Mouse (Mus musculus) right cerebral cortex, postnatal 14 days (tissue): ENCODE measurements around the gene Nudcd3.
"Not testable (repeated sequence)": the region's sequence is repeated elsewhere in the genome, so short reads cannot be mapped to it uniquely, and the experiment has no call there.

ENCODE experiments used
- DNase-seq: peaks from one replicate; pipeline ENCODE4 v3.0.0; 2022

The Nudcd3 gene

GRCm38 (mm10) chr11:6120001-6120400 is 80.2 kb downstream of the Nudcd3 start:
- no peak for DNase-seq

DNA sequence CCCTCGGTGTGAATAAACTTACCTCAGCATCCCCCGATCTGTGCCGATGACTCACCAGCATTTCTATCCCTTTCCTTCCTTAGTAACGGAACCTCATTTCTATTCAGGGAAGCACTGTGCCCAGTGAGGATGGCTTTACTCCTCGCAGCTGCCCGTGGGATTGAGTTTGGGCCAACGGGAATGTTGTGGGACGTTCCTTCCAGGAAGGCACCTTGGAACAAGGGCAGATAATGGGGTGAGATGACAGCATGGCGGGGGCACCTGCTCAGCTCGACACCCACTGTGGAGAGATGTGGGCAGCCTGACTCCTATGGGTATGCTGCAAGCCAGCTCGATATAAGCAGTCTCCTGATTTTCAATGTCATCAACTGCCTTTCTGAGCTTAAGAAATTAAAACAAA is 80.9 kb downstream of the Nudcd3 start:
- peak; percentile 35 for DNase-seq

- no peak for DNase-seq
Observed at GRCm38 (mm10) chr11:6117956-6118355, 82.3 kb downstream of the Nudcd3 start.

GRCm38 (mm10) chr11:6111734-6112484 is 88.3 kb downstream of the Nudcd3 start:
- no peak for DNase-seq

- DNase-seq: no peak
Observed at GRCm38 (mm10) chr11:6109990-6110389, 90.2 kb downstream of the Nudcd3 start.

DNA sequence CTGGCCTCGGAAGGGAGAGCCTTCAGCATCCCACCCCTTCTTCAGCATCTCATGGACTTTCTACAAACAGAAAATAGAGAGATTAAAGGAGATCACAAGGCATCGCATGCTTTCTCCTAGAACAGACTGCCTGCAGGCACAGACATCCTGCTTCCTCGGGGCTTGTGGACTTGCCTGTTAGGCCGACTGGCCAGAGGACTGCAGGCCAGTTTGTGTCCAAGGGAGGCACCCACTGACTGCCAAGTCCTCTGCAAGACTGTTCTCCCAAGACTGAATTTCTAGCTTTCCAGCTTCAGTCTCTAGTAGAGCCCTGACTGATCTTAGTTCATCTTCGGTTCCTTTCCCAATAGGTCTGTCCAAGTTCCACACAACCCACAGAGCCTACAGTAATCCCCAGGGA is 91.9 kb downstream of the Nudcd3 start:
- DNase-seq: no peak

DNA sequence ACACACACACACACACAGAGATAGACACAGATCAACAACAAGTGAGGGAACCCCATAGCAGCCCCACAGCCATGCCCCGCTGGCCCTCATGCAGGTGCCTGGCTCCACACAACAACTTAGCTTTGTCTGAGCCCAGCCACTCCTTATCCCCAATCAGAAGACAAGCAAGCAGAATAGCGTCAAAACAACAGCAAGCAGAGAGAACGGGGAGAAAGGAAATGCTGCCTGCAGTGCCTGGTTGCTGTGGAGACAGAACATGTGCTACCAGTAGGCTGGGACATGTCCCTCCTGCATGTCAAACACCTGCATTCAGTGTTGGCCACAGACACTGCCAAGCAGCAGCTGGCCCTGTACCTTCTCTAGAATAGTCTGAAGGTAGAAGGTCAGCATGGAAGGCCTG is 92.5 kb downstream of the Nudcd3 start:
- DNase-seq: no peak

DNA sequence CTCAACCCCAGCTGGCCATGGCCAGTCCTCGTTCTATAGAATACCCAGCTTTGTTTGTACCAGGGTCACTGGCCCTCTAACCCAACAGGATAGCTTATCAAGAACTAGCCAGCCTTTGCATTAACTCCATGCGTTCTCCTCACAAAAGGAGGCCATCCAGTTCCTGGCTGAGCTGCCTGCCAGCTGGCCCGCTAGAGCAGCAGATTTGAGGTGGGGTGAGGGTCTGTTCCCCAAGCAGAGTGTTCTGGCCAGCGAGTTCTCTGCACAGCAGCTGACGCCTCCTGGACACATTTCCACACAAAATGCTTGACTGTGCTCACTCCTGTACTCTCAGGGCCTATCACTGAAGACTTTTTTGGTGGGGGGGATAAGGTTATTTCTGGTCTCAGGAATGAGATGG is 95.5 kb downstream of the Nudcd3 start:
- DNase-seq: no peak

DNA sequence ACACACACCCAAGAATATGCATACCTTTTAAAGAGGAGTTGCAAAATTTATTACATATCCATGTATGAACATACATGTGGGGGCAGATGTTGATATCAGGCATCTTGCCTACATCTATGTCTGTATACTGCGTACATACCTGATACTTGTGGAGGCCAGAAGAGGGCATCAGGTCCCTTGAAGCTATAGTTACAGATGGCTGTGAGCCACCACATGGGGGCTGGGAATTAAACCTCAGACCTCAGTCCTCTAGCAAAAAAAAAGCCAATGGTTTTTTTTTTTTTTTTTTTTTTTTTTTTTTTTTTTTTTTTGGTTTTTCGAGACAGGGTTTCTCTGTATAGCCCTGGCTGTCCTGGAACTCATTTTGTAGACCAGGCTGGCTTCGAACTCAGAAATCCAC is 103.6 kb downstream of the Nudcd3 start:
- DNase-seq: not testable (repeated sequence)

GRCm38 (mm10) chr11:6086991-6087390 is 113.2 kb downstream of the Nudcd3 start:
- peak; percentile 67 for DNase-seq

DNA sequence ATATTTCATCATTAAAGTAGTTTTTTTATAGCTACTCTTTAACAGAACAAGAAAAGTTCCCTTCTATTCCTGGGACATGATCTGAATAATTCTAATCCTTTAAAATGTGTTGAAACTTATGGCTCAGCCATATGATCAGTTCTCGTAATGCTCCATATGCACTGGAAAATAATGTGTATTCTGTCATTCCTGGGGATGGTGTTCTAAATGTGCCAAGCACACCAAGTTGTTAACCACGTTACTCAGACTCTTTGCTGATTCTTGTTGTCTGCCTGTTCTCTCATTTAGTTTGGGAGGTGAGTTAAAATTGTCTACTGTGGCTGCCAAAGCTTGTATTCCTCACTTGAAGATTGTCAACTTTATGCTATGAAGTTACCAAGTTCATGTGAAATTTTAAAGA is 121.5 kb downstream of the Nudcd3 start:
- DNase-seq: no peak

DNA sequence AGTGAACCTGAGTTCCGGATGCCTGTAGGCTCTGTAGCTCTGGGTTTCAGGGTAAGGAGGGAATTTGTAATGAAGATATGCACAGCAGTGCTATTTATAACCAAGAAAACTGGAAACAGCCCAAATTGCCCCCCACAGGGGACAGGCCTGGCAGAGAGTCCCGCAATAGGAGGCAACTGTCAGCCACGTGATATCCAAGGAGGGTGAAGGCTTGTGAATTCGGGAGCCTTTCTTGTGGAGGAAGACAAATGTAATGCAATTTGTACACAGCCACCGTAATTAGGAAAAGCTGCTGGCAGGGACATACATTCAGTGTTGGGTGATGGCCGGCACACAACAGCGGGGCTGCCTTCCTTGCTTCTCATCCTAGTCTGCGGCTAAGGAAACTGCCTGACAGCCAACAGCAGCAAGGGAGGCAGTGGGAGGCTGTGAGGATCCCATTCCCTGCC is 124.6 kb downstream of the Nudcd3 start:
- no peak for DNase-seq

- no peak for DNase-seq
Observed at GRCm38 (mm10) chr11:6068181-6068957, 131.8 kb downstream of the Nudcd3 start.

DNA sequence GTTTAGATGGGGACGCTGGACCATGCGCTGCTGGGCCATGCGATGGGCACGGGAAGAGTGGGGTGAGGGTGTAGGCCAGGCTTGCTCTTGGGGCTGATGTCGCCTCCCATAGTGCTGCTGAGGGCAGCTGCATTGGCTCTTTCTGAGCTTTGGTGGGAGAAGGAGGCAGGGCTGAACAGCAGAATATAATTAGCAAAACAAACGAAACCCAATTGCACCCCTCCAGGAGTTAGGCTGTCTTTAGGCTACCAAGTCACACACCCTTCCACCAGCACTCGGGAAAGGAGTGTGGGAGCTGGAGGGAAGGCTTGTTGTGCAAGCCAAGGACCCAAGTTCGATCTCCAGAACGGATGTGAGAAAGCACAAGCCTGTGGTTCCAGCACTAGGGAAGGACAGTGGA is 133.1 kb downstream of the Nudcd3 start:
- no peak for DNase-seq

DNA sequence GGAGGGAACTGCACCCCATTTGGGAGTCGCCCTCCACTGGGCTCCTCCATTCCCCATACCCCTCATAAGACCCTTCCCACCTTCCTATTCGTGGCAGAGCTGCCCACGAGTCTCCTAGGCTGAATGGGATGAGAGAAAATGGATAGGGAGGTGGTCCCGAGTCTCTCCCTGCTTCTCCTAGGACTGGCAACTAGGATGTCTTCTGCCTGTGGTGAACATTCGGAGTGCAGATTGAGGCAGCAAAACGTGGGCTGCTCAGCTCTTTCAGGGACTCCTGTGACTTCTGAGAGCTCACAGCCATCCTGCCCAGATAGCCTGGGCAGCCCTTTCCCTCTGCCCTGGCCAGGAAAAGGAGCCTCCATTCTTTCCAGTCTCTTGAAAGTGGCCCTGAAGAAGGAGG is 134.0 kb downstream of the Nudcd3 start, which contains the start of gene Camk2b:
Gene Camk2b, minus strand, starts transcription at position 187 of the 400 bp plus-strand sequence.
- DNase-seq: no peak

DNA sequence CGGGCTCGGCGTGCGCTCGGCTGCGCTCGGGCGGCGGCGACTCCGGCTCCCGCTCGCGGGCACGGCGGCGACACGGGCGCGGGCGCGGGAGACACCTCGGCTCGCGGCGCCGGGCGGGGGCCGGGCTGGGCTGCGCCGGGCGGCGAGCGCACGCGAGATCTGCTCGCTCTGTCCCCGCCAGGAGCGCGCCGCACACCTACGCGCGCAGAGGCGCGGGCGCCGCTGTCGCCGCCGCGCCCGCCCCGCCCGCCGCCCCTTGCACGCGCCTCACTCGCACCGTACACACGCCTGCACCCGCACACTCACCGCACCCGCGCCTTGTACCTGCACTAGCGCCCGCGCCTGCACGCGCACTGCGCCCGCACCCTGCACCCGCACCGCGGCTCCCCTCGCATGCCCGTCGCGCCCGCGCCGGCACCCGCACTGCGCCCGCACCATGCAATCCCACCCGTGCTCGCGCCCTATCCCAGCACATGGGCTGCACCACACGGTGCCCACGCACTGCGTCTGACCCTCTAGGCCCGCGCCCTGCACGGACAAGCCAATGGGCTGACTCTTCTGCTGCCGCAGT is 134.6 kb downstream of the Nudcd3 start:
- DNase-seq: peak; percentile 77

- DNase-seq: peak; percentile 48
Observed at GRCm38 (mm10) chr11:6065046-6065521, 135.1 kb downstream of the Nudcd3 start.

- peak; percentile 59 for DNase-seq
Observed at GRCm38 (mm10) chr11:6064215-6065045, 135.8 kb downstream of the Nudcd3 start.

- no peak for DNase-seq
Observed at GRCm38 (mm10) chr11:6063501-6064214, 136.6 kb downstream of the Nudcd3 start.

- DNase-seq: no peak
Observed at GRCm38 (mm10) chr11:6063065-6063464, 137.2 kb downstream of the Nudcd3 start.

- no peak for DNase-seq
Observed at GRCm38 (mm10) chr11:6062329-6062728, 137.9 kb downstream of the Nudcd3 start.

- no peak for DNase-seq
Observed at GRCm38 (mm10) chr11:6061891-6062290, 138.3 kb downstream of the Nudcd3 start.
